Mouse (Mus musculus) gastrocnemius, adult 18-20 months (tissue): Measurements from ENCODE around the gene Eva1b. TPM values are rescaled to one million over a fixed set of nuclear protein-coding genes. Genes with fewer than 3 reads are reported as not detected.

Experiments used
- DNase-seq: peaks from one replicate; pipeline ENCODE4 v3.0.0; 2021; ENCODE audit warnings: low spot score
- total RNA-seq, 2 experiments: library from RNA; stranded (reverse); gene quantifications; 2 replicates each; pipeline ENCODE4 v1.2.3; 2021

Gene Eva1b
- total RNA-seq, 2 experiments from 2014 or later, result 2.1 to 3.3 TPM

DNA sequence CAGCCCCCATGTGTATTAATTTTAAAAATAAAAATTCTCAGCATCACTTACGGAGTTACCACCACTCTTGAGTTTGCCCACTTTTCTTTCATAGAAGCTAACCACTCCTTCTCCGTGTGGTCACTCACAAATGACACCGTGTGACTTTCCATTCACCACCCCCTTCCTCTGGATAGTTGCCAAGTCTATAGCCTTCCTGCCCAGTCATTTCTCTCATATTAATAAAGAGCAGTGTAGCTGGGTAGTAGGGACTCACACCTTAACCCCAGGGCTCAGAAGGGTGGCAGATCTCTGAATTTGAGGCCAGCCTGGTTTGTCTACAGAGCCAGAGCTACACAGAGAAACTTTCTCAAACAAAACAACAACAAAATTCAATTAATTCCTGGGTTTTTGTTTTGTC lies 49.9 kb downstream of the Eva1b start:
- DNase-seq, result no peak

Other genes starting within 250 kb of the Eva1b start
- gene Csf3r, start 123.2 kb upstream of the Eva1b start, total RNA-seq, result under 1 TPM; 0.30 to 0.31 TPM
- gene Mrps15, start 100.8 kb upstream of the Eva1b start, total RNA-seq, result 10 to 100 TPM; 79.5 to 80.7 TPM
- gene Oscp1, start 89.2 kb upstream of the Eva1b start, total RNA-seq, result 1 to 10 TPM; 3.1 TPM
- gene Lsm10, start 51.1 kb upstream of the Eva1b start, total RNA-seq, result 10 to 100 TPM in 1 of 2 experiments, 1 to 10 TPM in 1; 7.4 to 10.8 TPM
- 100 to 1,000 TPM; 113 to 127 TPM for gene Stk40, start 43.8 kb upstream of the Eva1b start, total RNA-seq
- under 1 TPM; 0.62 to 0.83 TPM for gene Sh3d21, start 15.7 kb downstream of the Eva1b start, total RNA-seq
- 100 to 1,000 TPM in 1 of 2 experiments, 10 to 100 TPM in 1; 94.1 to 101 TPM for gene Thrap3, start 55.0 kb downstream of the Eva1b start, total RNA-seq
- 100 to 1,000 TPM; 185 to 200 TPM for gene Map7d1, start 108.6 kb downstream of the Eva1b start, total RNA-seq
- gene Trappc3, start 114.6 kb downstream of the Eva1b start, total RNA-seq, result 10 to 100 TPM; 21.0 to 26.8 TPM
- gene Col8a2, start 139.0 kb downstream of the Eva1b start, total RNA-seq, result 1 to 10 TPM in 1 of 2 experiments, under 1 TPM in 1; 0.89 to 1.4 TPM
- 1 to 10 TPM; 6.7 to 8.7 TPM for gene Adprhl2, start 174.0 kb downstream of the Eva1b start, total RNA-seq
- under 1 TPM; 0.62 to 0.66 TPM for gene Tekt2, start 177.9 kb downstream of the Eva1b start, total RNA-seq